ENCODE assay signal across 16 mouse cellular contexts in genomic region chr12:46719076-46719475, GRCm38 (mm10).
"Had no signal": no experiment of that assay in that cellular context is flagged by ENCODE, and none has a peak within 500 bp of the region (broad histone marks: within the 10 kb centered on the region; RNA-seq: fewer than 3 reads in every experiment).

No protein-coding gene starts in this region.

- H3K4me1 ChIP-seq: stomach, embryonic 15.5 days had no signal

- H3K27ac ChIP-seq: neural tube, embryonic 13.5 days; neural tube, embryonic 15.5 days; stomach, embryonic 15.5 days; stomach, postnatal 0 days had no signal

- H3K4me3 ChIP-seq: neural tube, embryonic 13.5 days; neural tube, embryonic 15.5 days; stomach, embryonic 15.5 days had no signal

- H3K9me3 ChIP-seq: neural tube, embryonic 13.5 days; neural tube, embryonic 15.5 days; stomach, embryonic 15.5 days had no signal

- DNase-seq: retina, postnatal 1 day; right cerebral cortex, adult 18-20 months; right cerebral cortex, postnatal 14 days; right cerebral cortex, postnatal 25 days; right cerebral cortex, postnatal 4 days; spleen, adult 18-20 months; thymus, adult 18-20 months; thymus, adult 2 months; thymus, postnatal 14 days; thymus, postnatal 25 days; thymus, postnatal 36 days; thymus, postnatal 4 days had no signal

- H3K36me3 ChIP-seq: neural tube, embryonic 13.5 days; neural tube, embryonic 15.5 days; stomach, embryonic 15.5 days had no signal

- H3K9ac ChIP-seq: neural tube, embryonic 13.5 days; neural tube, embryonic 15.5 days; stomach, embryonic 15.5 days had no signal

- H3K27me3 ChIP-seq: neural tube, embryonic 13.5 days; neural tube, embryonic 15.5 days; stomach, embryonic 15.5 days had no signal
